Mouse (Mus musculus): ENCODE measurements at regions not wholly inside any gene's neighbourhood (a gene's known extent, or its start where the extent isn't known, plus 50 kb on each side); places are given as distances from the start of the nearest gene placed in this dataset.

GRCm38 (mm10) chr5:118966901-118967300 is 406.4 kb downstream of the Med13l start:
- no peak for TF ChIP-seq CTCF (IDR thresholded peaks at IDR 0.05; ENCODE audit: control insufficient read depth, insufficient read depth, insufficient read length)
- TF ChIP-seq USF1 (IDR thresholded peaks at IDR 0.05; ENCODE audit: low read depth), result no peak
- TF ChIP-seq MYOG (IDR thresholded peaks at IDR 0.05; ENCODE audit: control insufficient read depth, extremely low read depth, insufficient read length), result no peak
- TF ChIP-seq FOSL1 (IDR thresholded peaks at IDR 0.05; ENCODE audit: insufficient read depth, low read length, poor library complexity, severe bottlenecking), result no peak
- no peak for TF ChIP-seq MAX (IDR thresholded peaks at IDR 0.05)
- TF ChIP-seq CEBPB (IDR thresholded peaks at IDR 0.05; ENCODE audit: low read depth), result no peak
